Mouse (Mus musculus) adrenal gland, adult 8-10 months (tissue): ENCODE data around the gene Ruvbl1. TPM values are rescaled to one million over a fixed set of nuclear protein-coding genes. Genes with fewer than 3 reads are reported as not detected.

Source experiments
- DNase-seq: peaks from one replicate; pipeline ENCODE4 v3.0.0; 2022
- total RNA-seq, 4 experiments: library from RNA; stranded (reverse); gene quantifications; 2 replicates each; pipeline ENCODE4 v1.2.4; 2022

Gene Ruvbl1
- total RNA-seq, result 10 to 100 TPM; 32.4 to 39.5 (median 35.0) TPM

- DNase-seq, result peak; percentile 89
These were observed at the start of gene Ruvbl1 for GRCm38 (mm10) chr6:88465181-88465920. TSS of gene Ruvbl1 (plus strand) at chr6:88465409.

GRCm38 (mm10) chr6:88416130-88416758 is 49.0 kb upstream of the Ruvbl1 start:
- DNase-seq, result no peak

- DNase-seq, result no peak
These were observed 34.0 kb upstream of the Ruvbl1 start for GRCm38 (mm10) chr6:88431202-88431601.

- DNase-seq, result no peak
These were observed 29.6 kb upstream of the Ruvbl1 start for GRCm38 (mm10) chr6:88435609-88436008.

GRCm38 (mm10) chr6:88439056-88439455 is 26.2 kb upstream of the Ruvbl1 start:
- no peak for DNase-seq

- no peak for DNase-seq
These were observed 22.7 kb upstream of the Ruvbl1 start for GRCm38 (mm10) chr6:88442551-88442950.

- no peak for DNase-seq
These were observed 21.8 kb upstream of the Ruvbl1 start for GRCm38 (mm10) chr6:88443446-88443845.

GRCm38 (mm10) chr6:88444076-88444750 is 21.0 kb upstream of the Ruvbl1 start:
- DNase-seq, result no peak

GRCm38 (mm10) chr6:88445661-88446060 is 19.5 kb upstream of the Ruvbl1 start:
- no peak for DNase-seq

- peak; percentile 58 for DNase-seq
These were observed 18.9 kb upstream of the Ruvbl1 start, which contains the start of gene Eefsec for GRCm38 (mm10) chr6:88446063-88447002. TSS of gene Eefsec (minus strand) at chr6:88446539.

GRCm38 (mm10) chr6:88447454-88447853 is 17.8 kb upstream of the Ruvbl1 start:
- DNase-seq, result no peak

- no peak for DNase-seq
These were observed 10.7 kb upstream of the Ruvbl1 start for GRCm38 (mm10) chr6:88454545-88454944.

- no peak for DNase-seq
These were observed 4.7 kb downstream of the Ruvbl1 start for GRCm38 (mm10) chr6:88469878-88470277.

GRCm38 (mm10) chr6:88480421-88480820 is 15.2 kb downstream of the Ruvbl1 start:
- DNase-seq, result no peak

- DNase-seq, result no peak
These were observed 17.9 kb downstream of the Ruvbl1 start for GRCm38 (mm10) chr6:88483111-88483510.

GRCm38 (mm10) chr6:88483913-88484312 is 18.7 kb downstream of the Ruvbl1 start:
- no peak for DNase-seq

- peak; percentile 25 for DNase-seq
These were observed 20.2 kb downstream of the Ruvbl1 start for GRCm38 (mm10) chr6:88485378-88485777.

- DNase-seq, result peak; percentile 41
These were observed 21.7 kb downstream of the Ruvbl1 start for GRCm38 (mm10) chr6:88486893-88487292.

GRCm38 (mm10) chr6:88489026-88489425 is 23.8 kb downstream of the Ruvbl1 start:
- DNase-seq, result no peak

- no peak for DNase-seq
These were observed 24.6 kb downstream of the Ruvbl1 start for GRCm38 (mm10) chr6:88489834-88490233.

- no peak for DNase-seq
These were observed 25.6 kb downstream of the Ruvbl1 start for GRCm38 (mm10) chr6:88490629-88491354.

GRCm38 (mm10) chr6:88493712-88494111 is 28.5 kb downstream of the Ruvbl1 start:
- no peak for DNase-seq
